Comparison of ENCODE assay signal across 8 mouse cellular contexts in genomic region chr5:125176370-125176766, GRCm38 (mm10). TPM values are rescaled to one million over a fixed set of nuclear protein-coding genes. Genes with fewer than 3 reads are reported as not detected.
A peak's percentile ranks its signal among the peaks of the same experiment; 100 is the strongest.
DNase-seq lines count a peak whose midpoint lies in the region; ATAC-seq and TF ChIP-seq lines count a peak whose summit lies in the region.

No protein-coding gene starts in this region.

- no peak for ATAC-seq in heart, embryonic 12.5 days (ENCODE audit: insufficient number of reproducible peaks, low FRiP score)
- no peak for ATAC-seq in forebrain, embryonic 14.5 days
- ATAC-seq in liver, embryonic 12.5 days = no peak

- intact Hi-C loops in heart, postnatal 10 days (cut with DNase I) = loop anchor here (2.0 to 5.0 kb wide), 2 partner anchors 36 to 91 kb away; no protein-coding TSS in a partner anchor

- no peaks in the 10 kb centered on the region for H3K27me3 ChIP-seq in heart, embryonic 12.5 days (replicated peaks)
- H3K27me3 ChIP-seq in E14TG2a.4 (ENCODE audit: insufficient read depth, low read length) = peaks cover 7% of the 10 kb centered on the region; the same call in 1 of the 2 replicates
- H3K27me3 ChIP-seq in forebrain, embryonic 14.5 days (replicated peaks; ENCODE audit: control insufficient read depth, insufficient read depth, low read length) = no peaks in the 10 kb centered on the region
- H3K27me3 ChIP-seq in liver, embryonic 12.5 days (replicated peaks) = peaks cover 6% of the 10 kb centered on the region; the same call in 1 of the 2 replicates

- no peak overlapping the region for H3K27ac ChIP-seq in heart, embryonic 12.5 days (ENCODE audit: poor library complexity, severe bottlenecking)
- H3K27ac ChIP-seq in forebrain, embryonic 14.5 days (ENCODE audit: low read depth, low read length) = peak overlapping the region; percentile 95; the same call in 1 of the 2 replicates
- no peak overlapping the region for H3K27ac ChIP-seq in liver, embryonic 12.5 days

- H3K9ac ChIP-seq in heart, embryonic 12.5 days = peak overlapping the region; percentile 94
- H3K9ac ChIP-seq in forebrain, embryonic 14.5 days (ENCODE audit: low read length) = peak overlapping the region; percentile 91
- no peak overlapping the region for H3K9ac ChIP-seq in liver, embryonic 12.5 days

- TF ChIP-seq CTCF in E14TG2a.4 (conservative IDR thresholded peaks at IDR 0.05; ENCODE audit: low read length) = no peak

- H3K36me3 ChIP-seq in heart, embryonic 12.5 days = no peaks in the 10 kb centered on the region
- peaks cover 2% of the 10 kb centered on the region; the same call in 1 of the 2 replicates for H3K36me3 ChIP-seq in E14TG2a.4 (ENCODE audit: insufficient read depth, low read length)
- H3K36me3 ChIP-seq in forebrain, embryonic 14.5 days (ENCODE audit: control insufficient read depth, insufficient read depth, low read length) = no peaks in the 10 kb centered on the region
- no peaks in the 10 kb centered on the region for H3K36me3 ChIP-seq in liver, embryonic 12.5 days

- DNase-seq in heart, postnatal 10 days = no peak
- no peak for DNase-seq in forebrain, embryonic 14.5 days (ENCODE audit: low spot score)
- DNase-seq in adipocyte (ENCODE audit: low spot score) = no peak
- DNase-seq in Muller cell, postnatal 12 days (ENCODE audit: inconsistent ontology term) = no peak
- DNase-seq in right cerebral cortex, adult 2 months (ENCODE audit: low spot score in 2 of 2) = no peak

- peak overlapping the region; percentile 96 for H3K4me2 ChIP-seq in heart, embryonic 12.5 days
- H3K4me2 ChIP-seq in forebrain, embryonic 14.5 days (ENCODE audit: low read length) = peak overlapping the region; percentile 71
- H3K4me2 ChIP-seq in liver, embryonic 12.5 days = peak overlapping the region; percentile 98

- WGBS in heart, embryonic 12.5 days = 48% methylated on average over 5 of the region's 5 CpGs
- 11% methylated on average over 5 of the region's 5 CpGs for whole genome bisulfite sequencing in forebrain, embryonic 14.5 days
- WGBS in liver, embryonic 12.5 days (ENCODE audit: insufficient replicate concordance) = 65% methylated on average over 4 of the region's 5 CpGs

- no peaks in the 10 kb centered on the region for H3K9me3 ChIP-seq in heart, embryonic 12.5 days (replicated peaks)
- no peaks in the 10 kb centered on the region for H3K9me3 ChIP-seq in E14TG2a.4 (ENCODE audit: low read length)
- H3K9me3 ChIP-seq in forebrain, embryonic 14.5 days (replicated peaks; ENCODE audit: control insufficient read depth, low read length) = no peaks in the 10 kb centered on the region
- no peaks in the 10 kb centered on the region for H3K9me3 ChIP-seq in liver, embryonic 12.5 days (replicated peaks)

- peak overlapping the region; percentile 95; the same call in 1 of the 2 replicates for H3K4me3 ChIP-seq in heart, embryonic 12.5 days
- peak overlapping the region; percentile 93 for H3K4me3 ChIP-seq in E14TG2a.4 (replicated peaks; ENCODE audit: low read length)
- H3K4me3 ChIP-seq in forebrain, embryonic 14.5 days (ENCODE audit: low read depth, low read length) = peak overlapping the region; percentile 93
- no peak overlapping the region for H3K4me3 ChIP-seq in liver, embryonic 12.5 days

- H3K4me1 ChIP-seq in heart, embryonic 12.5 days (replicated peaks) = peaks cover 69% of the 10 kb centered on the region
- peaks cover 79% of the 10 kb centered on the region for H3K4me1 ChIP-seq in E14TG2a.4 (replicated peaks; ENCODE audit: low read depth, low read length)
- H3K4me1 ChIP-seq in forebrain, embryonic 14.5 days (ENCODE audit: control insufficient read depth, insufficient read depth, low read length) = peaks cover 62% of the 10 kb centered on the region
- peaks cover 86% of the 10 kb centered on the region for H3K4me1 ChIP-seq in liver, embryonic 12.5 days

RNA-seq across cellular contexts. Expression of gene Ncor2, which starts 2.7 kb away (rescaled TPM):
- 17.0 and 18.6 TPM in 2 replicates for polyA plus RNA-seq in heart, embryonic 12.5 days (2016; fragmentation: Nextera tagmentation; extraction: Ambion mirVana)
- total RNA-seq in heart, postnatal 10 days (2021) = 100 to 1,000 TPM; 112 to 125 TPM
- polyA plus RNA-seq in forebrain, embryonic 14.5 days (2014; fragmentation: Nextera tagmentation; extraction: Ambion mirVana) = 15.1 and 22.3 TPM in 2 replicates
- 9.7 and 10.0 TPM in 2 replicates for polyA plus RNA-seq in liver, embryonic 12.5 days (2016; fragmentation: Nextera tagmentation; extraction: Ambion mirVana)
